21 mouse cellular contexts compared by ENCODE assay signal in genomic region chr7:99734612-99735011, GRCm38 (mm10). TPM values are rescaled to one million over a fixed set of nuclear protein-coding genes. Genes with fewer than 3 reads are reported as not detected.
"Had no signal": no experiment of that assay in that cellular context is flagged by ENCODE, and none has a peak within 500 bp of the region (broad histone marks: within the 10 kb centered on the region; RNA-seq: fewer than 3 reads in every experiment).

No protein-coding gene starts in this region.

- H3K9ac ChIP-seq: limb, embryonic 12.5 days; midbrain, embryonic 15.5 days; neural tube, embryonic 12.5 days had no signal

- DNase-seq: kidney, adult 9 months; kidney, postnatal 4 days; lung, adult 2 months; lung, postnatal 10 days; thymus, postnatal 36 days had no signal

- H3K27me3 ChIP-seq: limb, embryonic 12.5 days; midbrain, embryonic 15.5 days; neural tube, embryonic 12.5 days had no signal

- H3K4me2 ChIP-seq: limb, embryonic 12.5 days; midbrain, embryonic 11.5 days; midbrain, embryonic 15.5 days; neural tube, embryonic 12.5 days had no signal

- H3K4me1 ChIP-seq: limb, embryonic 12.5 days; midbrain, embryonic 15.5 days; neural tube, embryonic 12.5 days had no signal

- H3K4me3 ChIP-seq: layer of hippocampus, adult 2 months; limb, embryonic 12.5 days; megakaryocyte, embryonic 14.5 days; midbrain, embryonic 15.5 days; neural tube, embryonic 12.5 days had no signal

- H3K36me3 ChIP-seq: limb, embryonic 12.5 days; midbrain, embryonic 15.5 days; neural tube, embryonic 12.5 days had no signal

- H3K9me3 ChIP-seq: limb, embryonic 12.5 days; midbrain, embryonic 15.5 days; neural tube, embryonic 12.5 days had no signal

- H3K27ac ChIP-seq: kidney, postnatal 0 days; layer of hippocampus, adult 2 months; limb, embryonic 12.5 days; macrophage; midbrain, embryonic 15.5 days; neural tube, embryonic 12.5 days had no signal

- ATAC-seq: midbrain, embryonic 15.5 days had no signal

RNA-seq across cellular contexts. Expression of gene Olfr520, which starts 4.5 kb away (rescaled TPM):
- total RNA-seq: layer of hippocampus, adult 2 months; layer of hippocampus, postnatal 10 days; left cerebral cortex, postnatal 36 days; liver, adult 2 months; monocyte, adult 5-6 weeks; neutrophil, adult 5-6 weeks had no signal
- polyA plus RNA-seq: kidney, postnatal 0 days; limb, embryonic 12.5 days; liver, adult 2 months; lung, adult 2 months; macrophage; midbrain, embryonic 11.5 days; midbrain, embryonic 15.5 days; neural tube, embryonic 12.5 days; spleen, adult 2 months; stomach, embryonic 16.5 days; thymus, postnatal 0 days had no signal

RNA-seq across cellular contexts. Expression of gene Slco2b1, which starts 23.5 kb away (rescaled TPM):
- total RNA-seq: neutrophil, adult 5-6 weeks had no signal

RNA-seq across cellular contexts. Expression of gene Olfr521, which starts 28.7 kb away (rescaled TPM):
- total RNA-seq: layer of hippocampus, adult 2 months; layer of hippocampus, postnatal 10 days; left cerebral cortex, postnatal 36 days; liver, adult 2 months; monocyte, adult 5-6 weeks; neutrophil, adult 5-6 weeks had no signal
- polyA plus RNA-seq: kidney, postnatal 0 days; limb, embryonic 12.5 days; liver, adult 2 months; lung, adult 2 months; macrophage; midbrain, embryonic 11.5 days; midbrain, embryonic 15.5 days; neural tube, embryonic 12.5 days; spleen, adult 2 months; stomach, embryonic 16.5 days; thymus, postnatal 0 days had no signal
